Mouse (Mus musculus) limb, embryonic 10.5 days (tissue): ENCODE data around the gene Olfr70. TPM values are rescaled to one million over a fixed set of nuclear protein-coding genes. Genes with fewer than 3 reads are reported as not detected.

Experiments
- DNase-seq: peaks from one replicate; pipeline ENCODE4 v3.0.0-alpha.2; 2017; ENCODE audit warnings: low spot score
- H3K27ac ChIP-seq: fragments of 300-500 bp; sonication (generic); 2 replicates; pipeline ENCODE4 v1.5.1; 2016; ENCODE audit warnings: mild to moderate bottlenecking
- H3K27me3 ChIP-seq: fragments of 300-500 bp; sonication (generic); 2 replicates; pipeline ENCODE4 v1.6.1; 2016; ENCODE audit warnings: low read depth, mild to moderate bottlenecking; ENCODE audit not compliant: poor library complexity, severe bottlenecking
- H3K36me3 ChIP-seq: fragments of 300-500 bp; sonication (generic); 2 replicates; pipeline ENCODE4 v1.6.1; 2016; ENCODE audit warnings: mild to moderate bottlenecking, moderate library complexity
- H3K4me1 ChIP-seq: fragments of 300-500 bp; sonication (generic); 2 replicates; pipeline ENCODE4 v1.6.1; 2016
- H3K4me3 ChIP-seq: fragments of 300-500 bp; sonication (generic); 2 replicates; pipeline ENCODE4 v1.5.1; 2016; ENCODE audit warnings: mild to moderate bottlenecking, moderate library complexity
- H3K9me3 ChIP-seq: fragments of 300-500 bp; sonication (generic); replicated peaks from 2 replicates; pipeline ENCODE4 v1.6.1; 2016; ENCODE audit warnings: mild to moderate bottlenecking
- WGBS: fragments of 180-500 bp; shearing (Covaris S2); methylation state at CpG from one replicate; pipeline ENCODE4 v1.1.7; 2016; 5-methylcytosine and 5-hydroxymethylcytosine counted together
- polyA plus RNA-seq: library from polyadenylated mRNA; unstranded; fragments of >200 nt; fragmentation: Nextera tagmentation; extraction: Ambion mirVana; gene quantifications from 2 replicates; pipeline ENCODE4 v1.2.1, GENCODE M21; 2016

Gene Olfr70
- polyA plus RNA-seq, 1 experiment from 2014 or later: not detected

DNA sequence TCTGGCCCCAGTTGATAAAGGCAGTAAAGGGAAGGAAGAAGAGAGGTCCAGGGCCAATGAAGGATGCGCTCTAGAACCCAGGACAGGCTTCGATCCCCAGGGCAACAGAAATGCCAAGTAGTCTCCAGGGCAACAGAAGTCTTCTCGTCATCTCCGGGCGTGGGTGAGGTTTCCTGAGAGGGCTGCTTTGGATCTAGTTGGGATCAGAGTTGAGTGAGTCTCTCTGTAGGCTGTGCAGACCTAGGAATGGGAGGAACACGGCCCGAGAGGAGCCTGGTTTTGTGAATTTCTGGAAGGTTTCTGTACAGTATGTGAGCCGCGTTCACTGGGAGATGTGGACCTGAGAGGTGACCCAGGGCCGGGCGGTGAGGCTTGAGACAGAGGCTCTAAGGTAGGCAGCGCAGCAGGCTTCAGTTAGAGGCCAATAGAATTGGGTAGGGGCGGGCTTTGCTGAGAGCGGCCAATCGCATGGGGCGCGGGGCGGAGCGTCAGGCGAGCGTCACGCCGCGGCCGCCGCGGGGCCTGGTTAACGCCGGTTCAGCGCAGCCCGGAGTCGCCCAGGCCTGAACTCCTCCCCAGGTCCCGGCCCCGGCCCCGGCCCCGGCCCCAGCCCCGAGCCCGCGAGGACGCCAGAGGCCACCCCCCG is 31.7 kb downstream of the Olfr70 start, which contains the start of the genes Tmem8b and Fam221b:
Gene Tmem8b (plus strand): TSS at position 190 of the 646 bp plus-strand sequence.
Gene Fam221b (minus strand): TSS at position 364 of the 646 bp plus-strand sequence.
- Histone ChIP-seq H3K27me3 (peaks cover 57% of the 10 kb centered on the region), H3K4me1 (peaks cover 18% of the 10 kb centered on the region), H3K27ac (peak within 1 kb of the TSS; percentile 93), H3K9me3 (no peaks in the 10 kb centered on the region), H3K4me3 (peak within 1 kb of the TSS; percentile 88), H3K36me3 (no peaks in the 10 kb centered on the region)
- peak; percentile 91 for DNase-seq
- 4% methylated on average over 41 of the region's 41 CpGs for WGBS

- H3K4me3 ChIP-seq: no peak overlapping the region
- H3K4me1 ChIP-seq: peaks cover 18% of the 10 kb centered on the region
- H3K36me3 ChIP-seq: no peaks in the 10 kb centered on the region
- 28% methylated on average over 4 of the region's 4 CpGs for WGBS
- no peak for DNase-seq
- H3K9me3 ChIP-seq: no peaks in the 10 kb centered on the region
- peaks cover 81% of the 10 kb centered on the region for H3K27me3 ChIP-seq
- no peak overlapping the region for H3K27ac ChIP-seq
These were observed 34.2 kb downstream of the Olfr70 start for GRCm38 (mm10) chr4:43666412-43666811.

DNA sequence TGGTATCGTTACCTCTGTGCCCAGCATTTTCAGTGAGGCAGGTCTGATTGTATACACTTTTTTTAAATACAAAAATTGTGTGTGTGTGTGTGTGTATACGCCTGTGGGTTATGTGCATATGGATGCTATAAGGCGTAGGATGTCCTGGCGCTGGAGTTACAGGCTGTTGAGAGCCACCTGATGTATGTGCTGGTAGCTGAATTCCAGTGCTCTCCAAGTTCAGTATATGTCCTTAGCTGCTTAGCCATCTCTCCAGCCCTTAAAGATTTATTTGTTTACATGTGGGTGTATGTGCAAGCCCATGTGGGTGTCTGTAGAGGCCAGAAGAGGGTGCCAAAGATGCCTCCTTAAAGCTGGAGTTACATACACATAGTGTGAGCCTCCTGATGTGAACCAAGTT is 43.5 kb downstream of the Olfr70 start:
- WGBS: 59% methylated on average over 4 of the region's 4 CpGs
- no peaks in the 10 kb centered on the region for H3K9me3 ChIP-seq
- no peak for DNase-seq
- H3K27ac ChIP-seq: no peak overlapping the region
- H3K4me3 ChIP-seq: peak overlapping the region; percentile 87
- peaks cover 15% of the 10 kb centered on the region for H3K27me3 ChIP-seq
- H3K36me3 ChIP-seq: no peaks in the 10 kb centered on the region
- H3K4me1 ChIP-seq: peaks cover 23% of the 10 kb centered on the region

DNA sequence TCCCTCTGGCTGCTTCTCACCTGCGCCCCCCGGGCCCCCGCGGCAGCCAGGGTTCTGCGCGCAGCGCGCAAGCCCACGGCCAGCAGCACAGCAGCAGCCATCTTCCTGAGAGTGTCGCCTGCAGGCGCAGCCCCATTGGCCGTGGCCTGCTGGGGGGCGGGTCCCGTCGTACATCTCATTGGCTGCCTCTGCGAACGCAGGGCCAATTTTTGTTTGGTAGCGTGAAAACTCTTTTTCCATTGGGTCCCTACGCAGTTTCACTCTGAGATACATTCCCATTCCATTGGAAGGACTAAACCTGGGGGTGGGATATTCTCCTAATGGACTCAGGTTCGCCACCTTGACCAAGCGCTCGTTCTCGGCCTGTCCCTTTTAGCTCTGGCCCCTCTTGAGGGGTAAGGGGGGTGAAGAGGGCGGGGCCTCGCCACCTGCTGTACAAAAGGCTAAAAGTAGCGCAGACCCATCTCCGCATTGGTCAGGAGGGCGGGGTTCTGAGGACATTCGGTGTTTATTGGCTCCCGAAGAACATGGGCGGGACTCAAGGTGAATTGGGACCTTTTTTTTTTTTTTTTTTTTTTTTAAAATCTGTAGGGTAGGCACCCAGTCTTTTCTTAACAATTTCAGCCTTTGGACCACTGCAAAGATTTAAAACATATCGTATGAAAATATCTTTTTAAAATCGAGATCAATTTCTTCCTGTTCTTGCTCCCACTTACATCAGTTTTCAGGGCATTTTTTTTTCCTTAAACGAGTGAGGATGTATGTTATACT is 44.1 kb downstream of the Olfr70 start, which contains the start of gene Hint2:
Gene Hint2 (minus strand): TSS at position 128 of the 771 bp plus-strand sequence.
- Histone ChIP-seq H3K4me3 (peak within 1 kb of the TSS; percentile 87), H3K9me3 (no peaks in the 10 kb centered on the region), H3K27ac (peak within 1 kb of the TSS; percentile 93), H3K27me3 (peaks cover 9% of the 10 kb centered on the region), H3K36me3 (no peaks in the 10 kb centered on the region), H3K4me1 (peaks cover 23% of the 10 kb centered on the region)
- 2% methylated on average over 34 of the region's 34 CpGs for WGBS
- peak; percentile 92 for DNase-seq

GRCm38 (mm10) chr4:43655656-43656338 is 44.8 kb downstream of the Olfr70 start:
- H3K4me3 ChIP-seq: peak overlapping the region; percentile 87
- no peaks in the 10 kb centered on the region for H3K9me3 ChIP-seq
- peak; percentile 35 for DNase-seq
- 8% methylated on average over 34 of the region's 34 CpGs for WGBS
- peaks cover 2% of the 10 kb centered on the region; the same call in 1 of the 2 replicates for H3K27me3 ChIP-seq
- peaks cover 23% of the 10 kb centered on the region for H3K4me1 ChIP-seq
- peak overlapping the region; percentile 93 for H3K27ac ChIP-seq
- peaks cover under 1% of the 10 kb centered on the region; the same call in 1 of the 2 replicates for H3K36me3 ChIP-seq

DNA sequence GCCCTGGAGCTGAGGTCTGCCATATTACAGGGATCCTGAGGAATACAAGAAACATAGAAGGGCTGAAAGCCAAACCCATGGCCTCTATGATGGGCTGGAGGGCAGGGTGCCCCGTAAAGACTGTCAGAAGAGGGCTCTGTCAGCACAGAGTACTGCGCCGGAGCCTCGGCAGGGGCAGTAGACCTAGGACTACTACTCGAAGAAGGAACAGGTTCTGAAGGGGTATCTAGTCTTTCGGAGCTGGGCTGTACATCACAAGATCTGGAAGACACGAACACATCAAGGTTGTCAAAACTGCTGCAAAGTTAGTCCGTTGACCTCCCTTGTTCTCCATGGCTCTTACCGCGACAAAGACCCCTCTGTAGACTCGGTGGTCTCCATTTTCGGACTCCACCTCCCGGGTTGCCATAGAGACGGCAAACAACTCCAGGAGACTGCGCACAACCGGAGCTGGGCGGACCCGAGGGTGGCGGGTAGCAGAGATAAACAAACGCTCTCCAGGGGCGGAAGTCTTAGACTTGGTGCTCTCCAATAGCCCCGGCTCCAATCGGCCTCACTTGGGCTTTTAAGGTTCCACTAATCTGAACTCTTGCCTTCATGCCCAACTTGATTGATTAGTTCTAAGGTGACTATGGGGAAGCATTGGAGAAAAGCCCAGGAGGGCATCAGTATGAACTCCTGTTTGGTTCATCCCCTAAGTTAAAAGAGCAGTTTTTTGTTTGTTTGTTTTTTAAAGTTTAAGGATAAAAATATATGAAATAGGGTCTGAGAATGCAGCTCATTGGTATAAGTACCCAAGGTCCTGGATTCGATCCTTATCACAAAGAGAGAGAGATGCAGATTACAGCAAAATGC is 47.2 kb downstream of the Olfr70 start, which contains the start of gene Spag8:
Gene Spag8 (minus strand): TSS at position 434 of the 855 bp plus-strand sequence.
- Histone ChIP-seq H3K9me3 (no peaks in the 10 kb centered on the region), H3K4me3 (peak within 1 kb of the TSS; percentile 39), H3K27me3 (no peaks in the 10 kb centered on the region), H3K36me3 (peaks cover 12% of the 10 kb centered on the region; the same call in 1 of the 2 replicates), H3K27ac (no peak within 1 kb of the TSS), H3K4me1 (peaks cover 23% of the 10 kb centered on the region)
- 21% methylated on average over 24 of the region's 24 CpGs for WGBS
- peak; percentile 58 for DNase-seq

DNA sequence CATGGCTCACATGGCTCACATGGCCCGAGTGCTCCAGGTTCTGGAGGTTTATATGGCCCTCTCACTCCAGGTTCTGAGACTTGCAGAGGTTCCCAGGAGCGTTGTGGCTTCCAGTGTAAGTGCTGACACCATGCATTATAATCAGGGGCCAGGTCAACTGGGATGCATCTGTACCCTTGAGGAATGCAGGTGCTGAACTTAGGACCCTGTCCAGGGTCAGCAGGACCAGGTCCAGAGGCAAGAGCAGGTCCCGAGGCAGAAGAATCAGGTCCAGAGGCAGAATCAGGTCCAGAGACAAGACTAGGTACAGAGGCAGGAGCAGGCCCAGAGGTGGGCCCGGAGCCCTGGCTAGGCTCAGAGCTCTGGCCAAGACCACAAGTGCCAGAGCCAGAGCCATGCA is 47.9 kb downstream of the Olfr70 start:
- peaks cover 12% of the 10 kb centered on the region; the same call in 1 of the 2 replicates for H3K36me3 ChIP-seq
- peaks cover 23% of the 10 kb centered on the region for H3K4me1 ChIP-seq
- H3K9me3 ChIP-seq: no peaks in the 10 kb centered on the region
- H3K4me3 ChIP-seq: peak overlapping the region; percentile 39
- no peaks in the 10 kb centered on the region for H3K27me3 ChIP-seq
- no peak overlapping the region for H3K27ac ChIP-seq
- DNase-seq: no peak
- 85% methylated on average over 4 of the region's 4 CpGs for WGBS

DNA sequence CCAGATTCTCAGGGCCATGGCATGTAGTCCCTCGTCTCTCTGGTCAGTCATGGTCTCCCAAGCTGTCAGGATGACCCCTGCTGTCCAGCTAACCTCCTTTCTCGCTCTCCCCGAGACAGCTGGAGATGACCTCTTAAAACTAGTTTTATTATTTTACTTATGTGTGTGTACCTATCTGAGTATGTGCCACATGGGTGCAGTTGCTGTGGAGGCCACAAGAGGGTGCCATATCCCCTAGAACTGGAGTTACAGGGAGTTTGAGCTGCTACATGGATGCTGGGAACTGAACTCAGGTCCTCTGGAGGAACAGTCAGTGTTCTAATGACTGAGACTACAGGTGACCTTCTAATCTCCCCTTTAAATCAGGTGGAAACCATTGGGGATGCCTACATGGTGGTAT is 50.8 kb downstream of the Olfr70 start:
- peaks cover 12% of the 10 kb centered on the region; the same call in 1 of the 2 replicates for H3K36me3 ChIP-seq
- no peaks in the 10 kb centered on the region for H3K9me3 ChIP-seq
- H3K4me1 ChIP-seq: peaks cover 11% of the 10 kb centered on the region
- no peak for DNase-seq
- H3K4me3 ChIP-seq: no peak overlapping the region
- 100% methylated on average over 3 of the region's 3 CpGs for WGBS
- no peaks in the 10 kb centered on the region for H3K27me3 ChIP-seq
- H3K27ac ChIP-seq: no peak overlapping the region

Other genes starting within 250 kb of the Olfr70 start
- gene Cd72, start 246.2 kb downstream of the Olfr70 start, polyA plus RNA-seq: 2.0 and 2.3 TPM in 2 replicates
- gene Sit1, start 217.1 kb downstream of the Olfr70 start, polyA plus RNA-seq: not detected in 2 replicates
- 44.3 and 50.8 TPM in 2 replicates for gene Ccdc107, start 207.9 kb downstream of the Olfr70 start, polyA plus RNA-seq
- gene Arhgef39, start 201.1 kb downstream of the Olfr70 start, polyA plus RNA-seq: 45.1 and 49.8 TPM in 2 replicates
- gene Car9, start 193.8 kb downstream of the Olfr70 start, polyA plus RNA-seq: 1.0 and 1.3 TPM in 2 replicates
- gene Tpm2, start 177.0 kb downstream of the Olfr70 start, polyA plus RNA-seq: 45.4 and 60.0 TPM in 2 replicates
- gene Creb3, start 138.5 kb downstream of the Olfr70 start, polyA plus RNA-seq: 27.3 and 40.5 TPM in 2 replicates
- gene Tln1, start 138.1 kb downstream of the Olfr70 start, polyA plus RNA-seq: 46.8 and 51.1 TPM in 2 replicates
- gene Rgp1, start 122.1 kb downstream of the Olfr70 start, polyA plus RNA-seq: 22.7 and 30.0 TPM in 2 replicates
- gene Gba2, start 121.9 kb downstream of the Olfr70 start, polyA plus RNA-seq: 24.3 and 29.2 TPM in 2 replicates
- 0.44 TPM in 1 of 2 replicates, not detected in the other for gene Msmp, start 116.3 kb downstream of the Olfr70 start, polyA plus RNA-seq
- 2.8 and 4.8 TPM in 2 replicates for gene Npr2, start 68.9 kb downstream of the Olfr70 start, polyA plus RNA-seq
- gene Spag8, start 47.2 kb downstream of the Olfr70 start, polyA plus RNA-seq: 1.0 and 1.2 TPM in 2 replicates
- gene Hint2, start 44.3 kb downstream of the Olfr70 start, polyA plus RNA-seq: 61.9 and 66.4 TPM in 2 replicates
- 2.2 and 3.4 TPM in 2 replicates for gene Tmem8b, start 31.8 kb downstream of the Olfr70 start, polyA plus RNA-seq
- 1.6 and 1.7 TPM in 2 replicates for gene Fam221b, start 31.7 kb downstream of the Olfr70 start, polyA plus RNA-seq
- not detected in 2 replicates for gene Olfr71, start 9.4 kb upstream of the Olfr70 start, polyA plus RNA-seq
- gene Hrct1, start 26.4 kb upstream of the Olfr70 start, polyA plus RNA-seq: 0.35 and 0.40 TPM in 2 replicates
- gene Spaar, start 29.2 kb upstream of the Olfr70 start, polyA plus RNA-seq: 0.05 and 0.10 TPM in 2 replicates
- gene Olfr159, start 70.2 kb upstream of the Olfr70 start, polyA plus RNA-seq: not detected in 2 replicates
- not detected in 2 replicates for gene Olfr156, start 123.1 kb upstream of the Olfr70 start, polyA plus RNA-seq
- gene Olfr157, start 139.4 kb upstream of the Olfr70 start, polyA plus RNA-seq: not detected in 2 replicates
- not detected in 2 replicates for gene Olfr155, start 150.8 kb upstream of the Olfr70 start, polyA plus RNA-seq
- gene Reck, start 174.7 kb upstream of the Olfr70 start, polyA plus RNA-seq: 20.2 and 22.9 TPM in 2 replicates